Mouse (Mus musculus): ENCODE measurements around the gene Arhgef16. TPM values are rescaled to one million over a fixed set of nuclear protein-coding genes. Genes with fewer than 3 reads are reported as not detected.

Gene Arhgef16
- polyA plus RNA-seq, 1 experiment, result not detected

- TF ChIP-seq GATA1 (IDR thresholded peaks at IDR 0.05; ENCODE audit: low read length), result no peak
These were observed 9.2 kb upstream of the Arhgef16 start for GRCm38 (mm10) chr4:154310576-154311262.

- no peak for TF ChIP-seq GATA1 (IDR thresholded peaks at IDR 0.05; ENCODE audit: low read length)
These were observed 7.7 kb upstream of the Arhgef16 start for GRCm38 (mm10) chr4:154309131-154309530.

- TF ChIP-seq GATA1 (IDR thresholded peaks at IDR 0.05; ENCODE audit: low read length), result no peak
These were observed 1.8 kb downstream of the Arhgef16 start for GRCm38 (mm10) chr4:154299541-154300271.

GRCm38 (mm10) chr4:154297761-154298160, 3.7 kb downstream of the Arhgef16 start:
- no peak for TF ChIP-seq GATA1 (IDR thresholded peaks at IDR 0.05; ENCODE audit: low read length)

- no peak for TF ChIP-seq GATA1 (IDR thresholded peaks at IDR 0.05; ENCODE audit: low read length)
These were observed 7.2 kb downstream of the Arhgef16 start for GRCm38 (mm10) chr4:154294262-154294731.

DNA sequence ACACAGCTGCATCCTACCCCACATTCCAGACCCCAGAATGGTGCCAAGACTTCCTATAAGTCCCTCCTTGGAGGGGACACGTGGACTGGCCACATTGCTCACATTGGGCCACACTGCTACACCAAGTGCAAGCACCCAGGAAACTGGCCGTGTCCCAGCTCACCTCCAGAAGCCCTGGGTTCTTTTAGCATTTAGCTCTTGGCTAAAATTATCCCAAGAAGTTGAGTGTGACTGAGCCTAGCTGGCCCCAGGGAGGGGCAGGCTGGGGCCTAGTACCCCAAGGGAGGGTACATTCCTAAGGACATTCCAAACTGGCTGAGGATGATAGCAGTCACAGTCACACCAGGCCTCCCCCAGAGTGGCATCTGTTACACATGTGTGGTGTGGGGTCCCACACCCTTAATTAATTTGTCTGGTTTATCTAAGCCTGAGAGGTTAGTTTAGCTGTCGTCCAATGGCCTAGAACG, 7.7 kb downstream of the Arhgef16 start:
- TF ChIP-seq GATA1 (IDR thresholded peaks at IDR 0.05; ENCODE audit: low read length), result no peak

GRCm38 (mm10) chr4:154283671-154284070, 17.8 kb downstream of the Arhgef16 start:
- no peak for TF ChIP-seq GATA1 (IDR thresholded peaks at IDR 0.05; ENCODE audit: low read length)

DNA sequence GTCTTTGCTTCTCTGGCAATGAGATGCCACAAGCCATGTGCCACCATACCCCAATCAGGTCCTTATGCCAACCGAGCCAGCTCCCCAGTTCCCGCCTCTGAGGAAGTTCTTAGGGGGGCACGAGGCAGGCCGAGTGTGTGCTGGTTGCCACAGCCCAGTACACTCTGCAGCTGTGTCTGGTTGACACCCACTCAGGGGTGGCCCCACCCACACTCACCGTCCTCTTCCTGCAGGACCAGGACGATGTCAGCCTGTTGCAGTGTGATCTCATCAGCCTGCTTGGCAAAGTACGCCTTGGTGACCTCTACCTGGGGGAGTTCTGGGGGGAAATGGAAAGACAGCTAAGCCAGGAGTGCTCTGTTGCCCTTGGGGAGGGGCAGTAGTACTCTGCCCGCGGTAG, 22.0 kb downstream of the Arhgef16 start:
- no peak for TF ChIP-seq GATA1 (IDR thresholded peaks at IDR 0.05; ENCODE audit: low read length)

GRCm38 (mm10) chr4:154273000-154273399, 28.5 kb downstream of the Arhgef16 start:
- TF ChIP-seq GATA1 (IDR thresholded peaks at IDR 0.05; ENCODE audit: low read length), result no peak

- TF ChIP-seq GATA1 (IDR thresholded peaks at IDR 0.05; ENCODE audit: low read length), result no peak
These were observed 32.0 kb downstream of the Arhgef16 start for GRCm38 (mm10) chr4:154269520-154269919.

GRCm38 (mm10) chr4:154267511-154267910, 34.0 kb downstream of the Arhgef16 start:
- TF ChIP-seq GATA1 (IDR thresholded peaks at IDR 0.05; ENCODE audit: low read length), result no peak

- no peak for TF ChIP-seq GATA1 (IDR thresholded peaks at IDR 0.05; ENCODE audit: low read length)
These were observed 39.4 kb downstream of the Arhgef16 start for GRCm38 (mm10) chr4:154262071-154262470.

DNA sequence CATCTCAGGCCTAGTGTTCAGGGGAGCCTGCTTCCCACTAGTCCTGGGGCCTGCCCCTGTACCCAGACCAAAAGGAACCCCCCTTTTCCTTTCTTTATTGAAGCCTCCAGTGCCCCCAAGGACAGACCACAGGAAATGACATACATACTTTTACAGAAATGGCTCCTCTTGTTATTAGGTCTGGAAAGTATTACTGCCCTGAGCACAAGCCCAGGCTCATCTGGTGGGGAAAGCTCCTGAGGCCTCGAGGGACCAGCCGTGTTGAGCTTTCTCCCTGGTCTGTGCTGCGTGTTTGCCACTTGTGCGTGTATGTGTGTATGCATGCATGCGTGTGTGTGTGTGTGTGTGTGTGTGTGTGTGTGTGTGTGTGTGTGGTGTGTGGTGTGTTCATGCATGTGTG, 40.7 kb downstream of the Arhgef16 start:
- no peak for TF ChIP-seq GATA1 (IDR thresholded peaks at IDR 0.05; ENCODE audit: low read length)

DNA sequence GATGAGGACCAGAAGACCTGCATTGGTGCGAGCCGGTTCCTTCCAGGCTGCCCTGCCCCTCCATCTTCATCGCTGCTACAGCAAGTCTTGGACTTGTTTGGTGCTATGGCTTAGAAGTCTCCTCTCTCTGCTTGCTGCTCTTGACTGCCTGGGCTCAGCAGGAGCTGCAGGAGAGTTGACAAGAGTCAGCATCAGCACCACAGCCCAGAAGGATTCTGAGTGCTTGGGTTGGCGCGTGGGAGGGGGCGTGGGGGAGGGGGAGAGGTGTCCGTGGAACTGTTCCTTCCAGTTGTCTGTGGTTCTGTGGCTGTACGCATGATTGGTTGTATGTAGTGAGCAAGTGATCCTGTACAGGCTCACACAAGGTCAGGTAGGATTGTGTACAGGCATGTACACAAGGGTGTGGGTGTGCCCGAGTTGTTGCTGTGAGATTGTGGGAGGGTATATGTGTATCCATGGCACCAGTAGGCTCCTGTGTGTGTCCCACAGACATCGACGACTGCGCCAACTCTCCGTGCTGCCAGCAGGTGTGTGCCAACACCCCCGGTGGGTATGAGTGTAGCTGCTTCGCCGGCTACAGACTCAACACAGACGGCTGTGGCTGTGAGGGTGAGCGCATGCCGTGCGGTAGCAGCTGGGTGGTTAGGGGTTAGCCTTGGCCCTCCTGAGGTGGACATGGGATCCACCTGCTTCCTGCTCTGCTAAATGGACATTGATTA, 48.8 kb downstream of the Arhgef16 start:
- no peak for TF ChIP-seq GATA1 (IDR thresholded peaks at IDR 0.05; ENCODE audit: low read length)

- no peak for TF ChIP-seq GATA1 (IDR thresholded peaks at IDR 0.05; ENCODE audit: low read length)
These were observed 52.2 kb downstream of the Arhgef16 start for GRCm38 (mm10) chr4:154249316-154249715.

Data from G1E-ER4 (cell line).